Mouse (Mus musculus) induced T-regulatory cell, adult 2 months (primary cell): ENCODE measurements around the gene Tcp10a.
"Not testable (repeated sequence)": the region's sequence is repeated elsewhere in the genome, so short reads cannot be mapped to it uniquely, and the experiment has no call there.

ENCODE experiments used
- DNase-seq: peaks from one replicate; pipeline ENCODE4 v3.0.0-alpha.2; 2012; ENCODE audit warnings: low read depth

Tcp10a gene

GRCm38 (mm10) chr17:7369401-7369800 lies 45.0 kb downstream of the Tcp10a start:
- DNase-seq, result not testable (repeated sequence)

DNA sequence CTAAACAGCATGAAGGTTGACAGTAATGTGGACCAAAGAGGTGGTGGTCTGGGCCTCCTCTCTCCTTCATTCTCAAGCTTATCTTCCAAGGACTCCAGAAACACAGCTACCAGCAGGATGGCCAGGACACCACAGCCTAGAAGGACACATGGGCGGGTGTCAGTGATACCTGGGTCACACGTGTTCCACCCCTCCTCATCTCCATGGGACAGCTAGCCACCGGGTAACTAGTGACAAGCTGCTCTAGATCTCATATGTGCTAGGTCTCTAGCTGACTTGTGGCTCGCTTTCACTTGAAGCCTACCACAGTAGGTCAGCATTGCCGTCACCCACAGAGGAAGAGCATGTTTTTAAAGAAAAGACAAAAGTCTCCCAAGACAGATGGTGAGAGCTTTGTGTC lies 47.4 kb downstream of the Tcp10a start, which contains the start of gene Gm49630:
Gene Gm49630, minus strand, starts transcription at position 101 of the 400 bp plus-strand sequence.
- DNase-seq, result not testable (repeated sequence)

- DNase-seq, result not testable (repeated sequence)
These were observed 52.7 kb downstream of the Tcp10a start for GRCm38 (mm10) chr17:7376951-7377700.

- DNase-seq, result not testable (repeated sequence)
These were observed 53.5 kb downstream of the Tcp10a start for GRCm38 (mm10) chr17:7377907-7378306.

DNA sequence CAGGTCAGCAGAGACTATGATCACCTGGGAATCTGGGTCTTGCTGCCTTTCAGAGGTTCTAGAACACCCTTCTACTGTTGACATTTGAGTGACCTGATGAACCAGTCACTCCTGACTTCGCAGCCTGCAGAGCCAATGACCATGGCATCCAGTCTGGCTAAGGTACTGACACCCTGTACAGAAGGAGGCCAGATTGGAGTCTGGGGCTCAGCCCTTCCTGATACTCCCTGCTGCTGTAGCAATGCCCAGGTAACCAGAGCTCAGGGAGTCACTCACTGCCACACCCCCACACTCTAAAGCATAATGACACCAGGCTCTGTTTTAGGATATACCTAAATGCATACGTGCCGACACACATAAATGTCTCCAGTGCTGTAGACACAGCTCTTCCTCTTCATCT lies 58.3 kb downstream of the Tcp10a start:
- DNase-seq, result not testable (repeated sequence)

- not testable (repeated sequence) for DNase-seq
These were observed 59.0 kb downstream of the Tcp10a start for GRCm38 (mm10) chr17:7383167-7384143.

DNA sequence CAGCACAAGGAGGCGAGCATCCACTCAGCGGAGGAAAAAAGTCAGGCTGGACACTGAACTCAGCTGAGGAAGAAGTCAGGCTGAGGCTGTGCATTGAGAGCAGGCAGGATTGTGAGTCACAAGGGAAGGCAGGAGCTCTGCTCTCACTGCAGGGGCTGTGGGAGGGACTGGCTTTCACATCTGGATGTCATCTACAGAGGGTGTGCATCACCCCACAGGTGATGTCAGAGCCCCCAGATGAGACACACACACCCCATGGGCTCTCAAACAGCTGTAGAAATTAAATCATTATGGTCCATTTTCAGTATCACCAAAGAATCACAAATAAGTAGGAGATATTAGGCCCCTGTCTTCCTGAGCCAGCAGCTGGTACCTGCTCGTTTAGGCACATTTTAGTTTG lies 60.9 kb downstream of the Tcp10a start, which contains the start of gene Unc93a2:
Gene Unc93a2, minus strand, starts transcription at position 101 of the 400 bp plus-strand sequence.
- not testable (repeated sequence) for DNase-seq

- not testable (repeated sequence) for DNase-seq
These were observed 61.6 kb downstream of the Tcp10a start for GRCm38 (mm10) chr17:7386016-7386415.

DNA sequence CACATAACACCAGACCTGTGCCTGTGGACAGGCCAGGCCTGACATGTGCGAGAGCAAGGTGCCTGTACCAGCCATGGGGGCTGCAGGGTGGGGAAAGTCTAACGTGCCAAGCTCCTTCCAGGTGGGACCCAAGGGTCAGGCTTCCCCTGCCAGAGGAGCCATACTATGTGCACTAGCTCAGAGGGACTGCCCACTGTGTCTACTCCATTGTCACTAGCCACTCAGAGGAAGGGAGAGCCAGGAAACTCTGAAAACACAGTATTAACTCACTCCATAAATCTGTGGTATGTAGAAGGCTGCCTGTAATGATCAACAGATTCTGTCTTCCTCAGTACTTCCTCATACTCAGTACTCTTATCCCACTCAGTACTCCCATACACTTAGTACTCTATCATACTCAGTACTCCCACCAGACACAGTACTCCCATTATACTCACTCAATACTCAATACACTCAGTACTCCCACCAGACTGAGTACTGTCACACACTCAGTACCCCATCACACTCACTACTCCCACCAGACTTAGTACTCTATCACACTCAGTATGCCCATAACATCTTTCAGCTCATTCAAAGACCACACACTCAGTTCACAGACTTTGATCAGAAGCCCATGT lies 64.0 kb downstream of the Tcp10a start:
- DNase-seq, result not testable (repeated sequence)

DNA sequence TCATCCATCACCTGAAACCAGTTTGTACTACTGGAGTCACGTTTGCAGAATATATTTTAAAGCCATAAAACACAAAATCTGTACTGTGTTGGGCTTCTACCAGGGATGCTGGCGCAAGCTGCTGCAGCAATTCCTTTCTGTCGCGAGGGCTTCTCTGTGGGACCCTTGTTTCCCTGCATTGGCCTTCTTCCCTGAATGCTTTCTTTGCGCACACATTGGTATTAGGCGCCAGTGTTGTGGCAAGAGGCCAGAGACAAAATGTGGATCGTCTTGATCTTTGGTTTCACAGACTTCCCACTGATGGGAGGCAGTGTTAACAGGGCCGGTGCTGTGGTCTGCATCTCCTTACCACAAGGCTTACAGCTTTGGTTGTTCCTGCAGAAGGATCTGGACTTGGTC lies 64.5 kb downstream of the Tcp10a start:
- DNase-seq, result not testable (repeated sequence)

- not testable (repeated sequence) for DNase-seq
These were observed 65.5 kb downstream of the Tcp10a start for GRCm38 (mm10) chr17:7389898-7390297.

DNA sequence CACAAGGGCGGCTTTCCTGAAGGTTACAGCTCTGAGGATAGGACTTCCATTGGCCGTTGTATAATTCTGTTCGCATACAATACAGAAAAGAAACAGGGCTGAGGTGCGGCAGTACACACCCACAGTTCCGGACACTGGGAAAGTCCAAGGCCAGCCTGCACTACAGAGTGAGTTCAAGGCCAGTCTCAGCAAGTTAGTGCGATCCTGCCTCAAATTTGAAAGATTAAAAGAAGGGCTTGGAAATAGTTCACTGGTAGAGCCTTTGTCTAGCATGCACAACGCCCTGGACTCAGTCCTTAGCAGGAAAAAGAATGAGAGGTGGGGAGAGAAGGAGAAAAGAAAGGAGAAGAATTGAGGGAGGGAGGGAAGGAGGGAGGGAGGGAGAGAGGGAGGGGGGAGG lies 70.7 kb downstream of the Tcp10a start:
- not testable (repeated sequence) for DNase-seq
